Mouse (Mus musculus): ENCODE data around the gene Lsg1. TPM values are rescaled to one million over a fixed set of nuclear protein-coding genes. Genes with fewer than 3 reads are reported as not detected.
A peak's percentile ranks its signal among the peaks of the same experiment; 100 is the strongest.

Lsg1 gene
- polyA plus RNA-seq, 1 experiment from 2014 or later: 86.2 TPM

GRCm38 (mm10) chr16:30607868-30608267, 20.5 kb upstream of the Lsg1 start:
- no peak overlapping the region for H3K27ac ChIP-seq (replicated peaks)
- H3K4me1 ChIP-seq: peaks cover 31% of the 10 kb centered on the region
- H3K27me3 ChIP-seq (ENCODE audit: low read depth, poor library complexity, severe bottlenecking): no peaks in the 10 kb centered on the region
- H3K4me3 ChIP-seq: no peak overlapping the region
- no peaks in the 10 kb centered on the region for H3K9me3 ChIP-seq (replicated peaks)
- no peaks in the 10 kb centered on the region for H3K36me3 ChIP-seq
- WGBS: 91% methylated on average over 3 of the region's 3 CpGs
- no peak for DNase-seq (ENCODE audit: low spot score)

GRCm38 (mm10) chr16:30605528-30605927, 18.1 kb upstream of the Lsg1 start:
- DNase-seq (ENCODE audit: low spot score): no peak
- WGBS: 75% methylated on average over 6 of the region's 6 CpGs

GRCm38 (mm10) chr16:30604807-30605137, 17.4 kb upstream of the Lsg1 start:
- 87% methylated on average over 7 of the region's 7 CpGs for WGBS
- Histone ChIP-seq H3K4me1 (peaks cover 62% of the 10 kb centered on the region), H3K9me3 (replicated peaks) (no peaks in the 10 kb centered on the region), H3K4me3 (no peak overlapping the region), H3K27ac (replicated peaks) (no peak overlapping the region), H3K36me3 (no peaks in the 10 kb centered on the region), H3K27me3 (ENCODE audit: low read depth, poor library complexity, severe bottlenecking) (peaks cover 30% of the 10 kb centered on the region)
- no peak for DNase-seq (ENCODE audit: low spot score)

More at GRCm38 (mm10) chr16:30605528-30605927, 18.1 kb upstream of the Lsg1 start:
- H3K9me3 ChIP-seq (replicated peaks): no peaks in the 10 kb centered on the region
- H3K36me3 ChIP-seq: no peaks in the 10 kb centered on the region
- H3K4me1 ChIP-seq: peaks cover 54% of the 10 kb centered on the region
- peaks cover 23% of the 10 kb centered on the region for H3K27me3 ChIP-seq (ENCODE audit: low read depth, poor library complexity, severe bottlenecking)
- H3K4me3 ChIP-seq: no peak overlapping the region
- no peak overlapping the region for H3K27ac ChIP-seq (replicated peaks)

- WGBS: 83% methylated on average over 16 of the region's 16 CpGs
- Histone ChIP-seq H3K9me3 (replicated peaks) (no peaks in the 10 kb centered on the region), H3K4me3 (no peak overlapping the region), H3K4me1 (peaks cover 66% of the 10 kb centered on the region), H3K36me3 (no peaks in the 10 kb centered on the region), H3K27ac (replicated peaks) (no peak overlapping the region), H3K27me3 (ENCODE audit: low read depth, poor library complexity, severe bottlenecking) (peaks cover 30% of the 10 kb centered on the region)
- DNase-seq (ENCODE audit: low spot score): no peak
These were observed 16.8 kb upstream of the Lsg1 start for GRCm38 (mm10) chr16:30604061-30604806.

- no peaks in the 10 kb centered on the region for H3K36me3 ChIP-seq
- H3K27ac ChIP-seq (replicated peaks): peak overlapping the region; percentile 55; the same call in 1 of the 2 replicates
- H3K4me3 ChIP-seq: no peak overlapping the region
- H3K27me3 ChIP-seq (ENCODE audit: low read depth, poor library complexity, severe bottlenecking): peaks cover 35% of the 10 kb centered on the region
- WGBS: 66% methylated on average over 9 of the region's 9 CpGs
- H3K9me3 ChIP-seq (replicated peaks): no peaks in the 10 kb centered on the region
- peaks cover 67% of the 10 kb centered on the region for H3K4me1 ChIP-seq
- no peak for DNase-seq (ENCODE audit: low spot score)
These were observed 16.1 kb upstream of the Lsg1 start for GRCm38 (mm10) chr16:30603531-30603842.

GRCm38 (mm10) chr16:30602684-30603530, 15.5 kb upstream of the Lsg1 start:
- H3K36me3 ChIP-seq: no peaks in the 10 kb centered on the region
- peak overlapping the region; percentile 55; the same call in 1 of the 2 replicates for H3K27ac ChIP-seq (replicated peaks)
- 37% methylated on average over 18 of the region's 18 CpGs for WGBS
- DNase-seq (ENCODE audit: low spot score): no peak
- peaks cover 64% of the 10 kb centered on the region for H3K4me1 ChIP-seq
- H3K9me3 ChIP-seq (replicated peaks): no peaks in the 10 kb centered on the region
- H3K4me3 ChIP-seq: no peak overlapping the region
- peaks cover 39% of the 10 kb centered on the region for H3K27me3 ChIP-seq (ENCODE audit: low read depth, poor library complexity, severe bottlenecking)

GRCm38 (mm10) chr16:30601946-30602345, 14.6 kb upstream of the Lsg1 start:
- Histone ChIP-seq H3K36me3 (no peaks in the 10 kb centered on the region), H3K27ac (replicated peaks) (peak overlapping the region; percentile 73; the same call in 1 of the 2 replicates), H3K4me3 (peak overlapping the region; percentile 63; the same call in 1 of the 2 replicates), H3K9me3 (replicated peaks) (no peaks in the 10 kb centered on the region), H3K4me1 (peaks cover 70% of the 10 kb centered on the region), H3K27me3 (ENCODE audit: low read depth, poor library complexity, severe bottlenecking) (peaks cover 46% of the 10 kb centered on the region)
- WGBS: 36% methylated on average over 7 of the region's 7 CpGs
- DNase-seq (ENCODE audit: low spot score): no peak

- 10% methylated on average over 42 of the region's 42 CpGs for WGBS
- peak; percentile 75 for DNase-seq (ENCODE audit: low spot score)
- Histone ChIP-seq H3K36me3 (no peaks in the 10 kb centered on the region), H3K4me1 (peaks cover 76% of the 10 kb centered on the region), H3K4me3 (peak overlapping the region; percentile 63), H3K27me3 (ENCODE audit: low read depth, poor library complexity, severe bottlenecking) (peaks cover 50% of the 10 kb centered on the region), H3K9me3 (replicated peaks) (no peaks in the 10 kb centered on the region), H3K27ac (replicated peaks) (peak overlapping the region; percentile 73)
These were observed 13.8 kb upstream of the Lsg1 start for GRCm38 (mm10) chr16:30601046-30601832.

GRCm38 (mm10) chr16:30600431-30601045, 13.1 kb upstream of the Lsg1 start:
- H3K36me3 ChIP-seq: no peaks in the 10 kb centered on the region
- under 1% methylated on average over 53 of the region's 53 CpGs for WGBS
- peak; percentile 73 for DNase-seq (ENCODE audit: low spot score)
- peak overlapping the region; percentile 63 for H3K4me3 ChIP-seq
- H3K27me3 ChIP-seq (ENCODE audit: low read depth, poor library complexity, severe bottlenecking): peaks cover 55% of the 10 kb centered on the region
- H3K9me3 ChIP-seq (replicated peaks): no peaks in the 10 kb centered on the region
- peaks cover 72% of the 10 kb centered on the region for H3K4me1 ChIP-seq
- H3K27ac ChIP-seq (replicated peaks): peak overlapping the region; percentile 73

GRCm38 (mm10) chr16:30599491-30600268, 12.3 kb upstream of the Lsg1 start, which contains the start of gene Fam43a:
TSS of gene Fam43a (plus strand) at chr16:30599723.
- Histone ChIP-seq H3K4me3 (peak within 1 kb of the TSS; percentile 63), H3K27me3 (ENCODE audit: low read depth, poor library complexity, severe bottlenecking) (peaks cover 64% of the 10 kb centered on the region), H3K27ac (replicated peaks) (peak within 1 kb of the TSS; percentile 73), H3K4me1 (peaks cover 63% of the 10 kb centered on the region), H3K36me3 (no peaks in the 10 kb centered on the region), H3K9me3 (replicated peaks) (no peaks in the 10 kb centered on the region)
- DNase-seq (ENCODE audit: low spot score): peak; percentile 92
- under 1% methylated on average over 63 of the region's 63 CpGs for WGBS

GRCm38 (mm10) chr16:30596959-30597681, 9.7 kb upstream of the Lsg1 start:
- peaks cover 41% of the 10 kb centered on the region for H3K4me1 ChIP-seq
- DNase-seq (ENCODE audit: low spot score): peak; percentile 89
- no peaks in the 10 kb centered on the region for H3K36me3 ChIP-seq
- H3K4me3 ChIP-seq: peak overlapping the region; percentile 36
- peaks cover 58% of the 10 kb centered on the region for H3K27me3 ChIP-seq (ENCODE audit: low read depth, poor library complexity, severe bottlenecking)
- 0 out of 2 replicates have a peak overlapping the region, but pooled peaks have one; percentile 23 for H3K27ac ChIP-seq (replicated peaks)
- 11% methylated on average over 16 of the region's 16 CpGs for WGBS
- H3K9me3 ChIP-seq (replicated peaks): no peaks in the 10 kb centered on the region

Data from midbrain, embryonic 10.5 days (tissue).